Mouse (Mus musculus) myocyte (in vitro differentiated cells): Measurements from ENCODE around the gene Ess2. TPM values are rescaled to one million over a fixed set of nuclear protein-coding genes. Genes with fewer than 3 reads are reported as not detected.

Experiments used
- H3K27me3 ChIP-seq: one replicate; pipeline ENCODE4 v1.6.1; 2011; ENCODE audit not compliant: control insufficient read depth, insufficient read depth, insufficient read length
- H3K36me3 ChIP-seq: one replicate; pipeline ENCODE4 v1.6.1; 2011; ENCODE audit not compliant: control insufficient read depth, insufficient read depth
- H3K4me2 ChIP-seq: one replicate; pipeline ENCODE4 v1.6.1; 2011; ENCODE audit warnings: low read depth, control low read depth
- H3K4me3 ChIP-seq: one replicate; pipeline ENCODE4 v1.5.1; 2011; ENCODE audit warnings: mild to moderate bottlenecking, control low read depth, moderate library complexity
- H3K79me2 ChIP-seq: one replicate; pipeline ENCODE4 v1.6.1; 2011; ENCODE audit not compliant: control insufficient read depth, insufficient read depth
- H3ac ChIP-seq: one replicate; pipeline ENCODE4 v1.6.1; 2011; ENCODE audit not compliant: control insufficient read depth, insufficient read length
- CEBPB ChIP-seq: IDR thresholded peaks from 2 replicates; pipeline ENCODE4 v1.6.1; 2011; ENCODE audit warnings: mild to moderate bottlenecking, moderate library complexity; ENCODE audit not compliant: poor library complexity, insufficient read depth, severe bottlenecking
- MAX ChIP-seq: IDR thresholded peaks from one replicate; pipeline ENCODE4 v1.6.1; 2011; ENCODE audit warnings: low read depth, mild to moderate bottlenecking, control low read depth
- MYOG ChIP-seq, 3 experiments: IDR thresholded peaks; one replicate each; pipeline ENCODE4 v1.6.1; 2011; ENCODE audit warnings: control low read depth in 2 of 3, low read depth in 2 of 3, mild to moderate bottlenecking in 2 of 3; ENCODE audit not compliant: insufficient read length in 2 of 3, control insufficient read depth in 1 of 3, insufficient read depth in 1 of 3
- POLR2A ChIP-seq: IDR thresholded peaks from one replicate; pipeline ENCODE4 v1.6.1; 2011; ENCODE audit warnings: low read depth, mild to moderate bottlenecking, control low read depth, moderate library complexity; ENCODE audit not compliant: insufficient read length
- REST ChIP-seq: IDR thresholded peaks from one replicate; pipeline ENCODE4 v1.6.1; 2011; ENCODE audit warnings: mild to moderate bottlenecking, control low read depth, moderate library complexity; ENCODE audit not compliant: insufficient read depth, insufficient read length
- SRF ChIP-seq: IDR thresholded peaks from one replicate; pipeline ENCODE4 v1.6.1; 2011; ENCODE audit warnings: low read depth; ENCODE audit not compliant: control insufficient read depth, insufficient read length
- TCF12 ChIP-seq: IDR thresholded peaks from one replicate; pipeline ENCODE4 v1.6.1; 2011; ENCODE audit warnings: mild to moderate bottlenecking, control low read depth; ENCODE audit not compliant: poor library complexity, insufficient read depth, severe bottlenecking
- TCF3 ChIP-seq: IDR thresholded peaks from one replicate; pipeline ENCODE4 v1.6.1; 2011; ENCODE audit warnings: low read depth, control low read depth; ENCODE audit not compliant: insufficient read length
- polyA plus RNA-seq: library from polyadenylated mRNA; unstranded; fragments of >200 nt; fragmentation: generic; extraction: Trizol; gene quantifications from one replicate; pipeline ENCODE4 v1.2.1, GENCODE M21; 2012; ENCODE audit warnings: missing spikeins

The Ess2 gene
- polyA plus RNA-seq, 1 experiment = 17.4 TPM

GRCm38 (mm10) chr16:17851331-17851730 is 59.8 kb downstream of the Ess2 start:
- no peak overlapping the region for H3K4me3 ChIP-seq
- no peaks in the 10 kb centered on the region for H3K27me3 ChIP-seq
- H3K79me2 ChIP-seq = no peaks in the 10 kb centered on the region
- H3K4me2 ChIP-seq = no peak overlapping the region
- peaks cover 41% of the 10 kb centered on the region for H3K36me3 ChIP-seq
- TF ChIP-seq MAX (no peak), TCF12 (no peak), TCF3 (no peak), MYOG (IDR thresholded peaks at IDR 0.05; ENCODE audit: control insufficient read depth in 1 of 3, insufficient read depth in 1 of 3, insufficient read length in 2 of 3, low read depth in 2 of 3) (no peak), CEBPB (no peak), SRF (no peak), REST (no peak), POLR2A (no peak)
- H3ac ChIP-seq = no peak overlapping the region

Other genes with a start within 250 kb of the Ess2 start
- 42.9 TPM for gene Med15, start 178.5 kb downstream of the Ess2 start, polyA plus RNA-seq
- 107 TPM for gene Klhl22, start 151.7 kb downstream of the Ess2 start, polyA plus RNA-seq
- 25.9 TPM for gene Scarf2, start 114.1 kb downstream of the Ess2 start, polyA plus RNA-seq
- gene B830017H08Rik, start 78.2 kb downstream of the Ess2 start, polyA plus RNA-seq = 0.02 TPM
- gene Car15, start 73.0 kb downstream of the Ess2 start, polyA plus RNA-seq = 1.2 TPM
- gene Gm20518, start 19.7 kb downstream of the Ess2 start, polyA plus RNA-seq = 0.08 TPM
- gene Tssk1, start 17.1 kb downstream of the Ess2 start, polyA plus RNA-seq = 0.07 TPM
- 42.8 TPM for gene Dgcr2, start 12.8 kb downstream of the Ess2 start, polyA plus RNA-seq
- 0.07 TPM for gene Tssk2, start 12.7 kb downstream of the Ess2 start, polyA plus RNA-seq
- not detected for gene Gsc2, start 3.7 kb upstream of the Ess2 start, polyA plus RNA-seq
- 72.5 TPM for gene Slc25a1, start 16.9 kb upstream of the Ess2 start, polyA plus RNA-seq
- not detected for gene Vpreb2, start 69.1 kb upstream of the Ess2 start, polyA plus RNA-seq
- gene Dgcr6, start 141.5 kb upstream of the Ess2 start, polyA plus RNA-seq = 67.2 TPM
- 3.0 TPM for gene Prodh, start 178.9 kb upstream of the Ess2 start, polyA plus RNA-seq
- 0.26 TPM for gene Rtn4r, start 216.3 kb upstream of the Ess2 start, polyA plus RNA-seq